Mouse (Mus musculus) testis, adult 2 months (tissue): ENCODE measurements around the gene Egf.

Experiments
- CTCF ChIP-seq: fragments of 200-500 bp; IDR thresholded peaks from 2 replicates; pipeline ENCODE4 v1.5.1; 2012; ENCODE audit warnings: low read depth, mild to moderate bottlenecking, inconsistent platforms, low read length, moderate library complexity; ENCODE audit not compliant: control insufficient read depth, insufficient read depth, insufficient replicate concordance
- POLR2A ChIP-seq: fragments of 200-500 bp; IDR thresholded peaks from 2 replicates; pipeline ENCODE4 v1.6.1; 2012; ENCODE audit warnings: low read depth, mild to moderate bottlenecking, inconsistent platforms, low read length, moderate library complexity; ENCODE audit not compliant: control insufficient read depth

DNA sequence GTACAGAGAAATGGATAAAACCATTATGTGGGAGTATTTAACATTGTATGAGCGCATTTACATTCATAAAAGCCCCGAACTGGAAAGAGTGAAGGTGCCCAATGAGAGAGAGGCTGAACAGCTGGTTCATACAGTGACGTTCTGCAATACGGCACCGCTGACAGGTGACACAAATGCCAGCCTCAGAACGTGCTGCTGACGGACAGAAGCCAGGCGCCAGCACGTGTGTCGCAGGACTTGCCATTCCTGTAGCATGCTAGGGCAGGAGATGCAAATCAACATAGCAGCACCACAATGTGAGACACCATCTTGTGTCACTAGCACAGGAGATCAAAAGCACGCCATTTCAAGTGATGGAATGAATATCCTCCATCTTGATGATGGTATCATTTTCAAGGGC lies 43.4 kb upstream of the Egf start:
- TF ChIP-seq CTCF: no peak
- TF ChIP-seq POLR2A: no peak
